Mouse (Mus musculus): ENCODE results near the gene Crim1. TPM values are rescaled to one million over a fixed set of nuclear protein-coding genes. Genes with fewer than 3 reads are reported as not detected.

The Crim1 gene
- polyA plus RNA-seq, 1 experiment from 2014 or later = 11.9 TPM

GRCm38 (mm10) chr17:78325761-78326332 is 125.8 kb downstream of the Crim1 start:
- H3K36me3 ChIP-seq (ENCODE audit: control insufficient read depth, insufficient read depth, low read length) = no peaks in the 10 kb centered on the region
- H3K4me2 ChIP-seq (ENCODE audit: low read length) = no peak overlapping the region
- no peak overlapping the region for H3K9ac ChIP-seq (replicated peaks; ENCODE audit: low read length)
- no peak for ATAC-seq (ENCODE audit: low FRiP score, low TSS enrichment)
- H3K4me1 ChIP-seq (ENCODE audit: control insufficient read depth, insufficient read depth, low read length) = no peaks in the 10 kb centered on the region
- no peak overlapping the region for H3K4me3 ChIP-seq (replicated peaks; ENCODE audit: low read depth, low read length)
- H3K27me3 ChIP-seq (ENCODE audit: control insufficient read depth, insufficient read depth, low read length) = no peaks in the 10 kb centered on the region
- H3K27ac ChIP-seq (replicated peaks; ENCODE audit: low read depth, low read length) = no peak overlapping the region
- no peak for DNase-seq
- 53% methylated on average over 7 of the region's 7 CpGs for WGBS
- H3K9me3 ChIP-seq (ENCODE audit: control insufficient read depth, low read length) = no peaks in the 10 kb centered on the region

DNA sequence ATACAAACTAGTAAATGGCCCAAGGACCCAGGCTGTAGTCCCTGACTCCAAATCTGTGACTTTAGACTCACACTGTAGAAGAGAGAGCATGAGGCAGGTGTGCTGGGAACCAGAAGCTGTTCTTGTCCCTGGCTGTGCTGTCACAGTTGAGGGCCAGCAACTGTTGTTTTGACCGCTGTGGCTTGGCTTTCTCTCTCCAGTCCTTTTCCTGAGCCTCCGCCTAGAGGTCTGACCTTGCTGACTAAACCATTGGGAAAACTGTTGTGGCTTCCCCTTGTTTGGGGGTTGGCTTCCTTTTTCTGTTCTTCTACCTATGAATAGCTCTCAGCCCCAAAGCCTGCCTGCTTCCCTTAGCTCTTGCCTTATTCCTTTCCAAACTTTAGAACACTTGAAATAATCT is 126.3 kb downstream of the Crim1 start:
- WGBS = 88% methylated on average over 2 of the region's 2 CpGs
- DNase-seq (no peak), ATAC-seq (ENCODE audit: low FRiP score, low TSS enrichment) (no peak)
- Histone ChIP-seq H3K4me3 (replicated peaks; ENCODE audit: low read depth, low read length) (no peak overlapping the region), H3K27ac (replicated peaks; ENCODE audit: low read depth, low read length) (no peak overlapping the region), H3K36me3 (ENCODE audit: control insufficient read depth, insufficient read depth, low read length) (no peaks in the 10 kb centered on the region), H3K9me3 (ENCODE audit: control insufficient read depth, low read length) (no peaks in the 10 kb centered on the region), H3K4me2 (ENCODE audit: low read length) (no peak overlapping the region), H3K9ac (replicated peaks; ENCODE audit: low read length) (no peak overlapping the region), H3K27me3 (ENCODE audit: control insufficient read depth, insufficient read depth, low read length) (no peaks in the 10 kb centered on the region), H3K4me1 (ENCODE audit: control insufficient read depth, insufficient read depth, low read length) (no peaks in the 10 kb centered on the region)

GRCm38 (mm10) chr17:78327187-78327586 is 127.1 kb downstream of the Crim1 start:
- DNase-seq = no peak
- Histone ChIP-seq H3K4me2 (ENCODE audit: low read length) (no peak overlapping the region), H3K4me3 (replicated peaks; ENCODE audit: low read depth, low read length) (no peak overlapping the region), H3K27me3 (ENCODE audit: control insufficient read depth, insufficient read depth, low read length) (no peaks in the 10 kb centered on the region), H3K27ac (replicated peaks; ENCODE audit: low read depth, low read length) (no peak overlapping the region), H3K36me3 (ENCODE audit: control insufficient read depth, insufficient read depth, low read length) (no peaks in the 10 kb centered on the region), H3K9me3 (ENCODE audit: control insufficient read depth, low read length) (no peaks in the 10 kb centered on the region), H3K4me1 (ENCODE audit: control insufficient read depth, insufficient read depth, low read length) (no peaks in the 10 kb centered on the region), H3K9ac (replicated peaks; ENCODE audit: low read length) (no peak overlapping the region)
- no peak for ATAC-seq (ENCODE audit: low FRiP score, low TSS enrichment)
- 89% methylated on average over 4 of the region's 4 CpGs for WGBS

DNA sequence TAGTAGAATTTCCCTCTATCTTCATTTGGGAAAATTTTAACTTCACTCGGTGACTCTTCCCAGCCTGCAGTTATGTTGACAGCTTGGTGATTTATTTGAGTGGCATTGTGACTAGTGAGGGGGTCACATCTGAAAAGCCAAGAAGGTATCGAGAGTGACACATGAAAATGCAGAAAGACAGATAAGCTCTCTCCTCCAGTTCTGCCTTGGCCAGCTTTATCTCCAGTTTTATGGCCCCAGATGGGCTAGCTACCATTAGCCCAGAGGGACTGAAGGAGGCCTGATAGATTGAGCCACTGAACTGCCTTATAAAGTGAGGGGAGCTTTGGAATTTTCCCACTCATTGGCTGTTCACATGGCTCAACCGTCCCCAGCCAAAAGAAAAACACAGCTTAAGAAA is 128.2 kb downstream of the Crim1 start:
- 80% methylated on average over 3 of the region's 3 CpGs for WGBS
- Histone ChIP-seq H3K4me1 (ENCODE audit: control insufficient read depth, insufficient read depth, low read length) (no peaks in the 10 kb centered on the region), H3K9ac (replicated peaks; ENCODE audit: low read length) (no peak overlapping the region), H3K27ac (replicated peaks; ENCODE audit: low read depth, low read length) (no peak overlapping the region), H3K9me3 (ENCODE audit: control insufficient read depth, low read length) (no peaks in the 10 kb centered on the region), H3K27me3 (ENCODE audit: control insufficient read depth, insufficient read depth, low read length) (no peaks in the 10 kb centered on the region), H3K36me3 (ENCODE audit: control insufficient read depth, insufficient read depth, low read length) (no peaks in the 10 kb centered on the region), H3K4me3 (replicated peaks; ENCODE audit: low read depth, low read length) (no peak overlapping the region), H3K4me2 (ENCODE audit: low read length) (no peak overlapping the region)
- ATAC-seq (ENCODE audit: low FRiP score, low TSS enrichment) = no peak
- no peak for DNase-seq

GRCm38 (mm10) chr17:78331438-78331837 is 131.4 kb downstream of the Crim1 start:
- Histone ChIP-seq H3K9me3 (ENCODE audit: control insufficient read depth, low read length) (no peaks in the 10 kb centered on the region), H3K9ac (replicated peaks; ENCODE audit: low read length) (no peak overlapping the region), H3K4me2 (ENCODE audit: low read length) (no peak overlapping the region), H3K27me3 (ENCODE audit: control insufficient read depth, insufficient read depth, low read length) (no peaks in the 10 kb centered on the region), H3K4me3 (replicated peaks; ENCODE audit: low read depth, low read length) (no peak overlapping the region), H3K4me1 (ENCODE audit: control insufficient read depth, insufficient read depth, low read length) (no peaks in the 10 kb centered on the region), H3K36me3 (ENCODE audit: control insufficient read depth, insufficient read depth, low read length) (no peaks in the 10 kb centered on the region), H3K27ac (replicated peaks; ENCODE audit: low read depth, low read length) (no peak overlapping the region)
- 80% methylated on average over 8 of the region's 8 CpGs for WGBS
- no peak for DNase-seq
- no peak for ATAC-seq (ENCODE audit: low FRiP score, low TSS enrichment)

GRCm38 (mm10) chr17:78333275-78333674 is 133.2 kb downstream of the Crim1 start:
- no peak for DNase-seq
- Histone ChIP-seq H3K27ac (replicated peaks; ENCODE audit: low read depth, low read length) (no peak overlapping the region), H3K9ac (replicated peaks; ENCODE audit: low read length) (no peak overlapping the region), H3K9me3 (ENCODE audit: control insufficient read depth, low read length) (no peaks in the 10 kb centered on the region), H3K4me2 (ENCODE audit: low read length) (no peak overlapping the region), H3K27me3 (ENCODE audit: control insufficient read depth, insufficient read depth, low read length) (no peaks in the 10 kb centered on the region), H3K4me3 (replicated peaks; ENCODE audit: low read depth, low read length) (no peak overlapping the region), H3K4me1 (ENCODE audit: control insufficient read depth, insufficient read depth, low read length) (no peaks in the 10 kb centered on the region), H3K36me3 (ENCODE audit: control insufficient read depth, insufficient read depth, low read length) (no peaks in the 10 kb centered on the region)
- no peak for ATAC-seq (ENCODE audit: low FRiP score, low TSS enrichment)
- WGBS = 93% methylated on average over 10 of the region's 10 CpGs

DNA sequence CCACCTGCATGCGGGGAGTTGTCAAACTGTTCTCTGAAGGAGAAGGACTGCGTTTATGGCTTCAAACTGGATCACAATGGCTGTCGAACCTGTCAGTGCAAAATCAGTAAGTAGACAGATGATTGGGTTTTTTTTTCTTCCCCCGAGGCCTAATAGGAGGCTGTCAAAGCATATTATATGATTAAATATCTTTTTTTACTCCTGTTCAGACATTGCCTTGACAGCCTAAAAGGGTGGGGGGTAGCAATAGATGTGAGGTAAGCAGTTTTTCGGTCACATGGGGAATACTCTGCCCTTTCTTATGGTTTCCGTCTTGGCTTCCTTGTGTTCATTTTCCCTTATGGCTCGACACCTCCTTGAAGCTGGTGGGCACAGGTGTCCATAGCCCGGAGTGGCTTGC is 135.2 kb downstream of the Crim1 start:
- no peaks in the 10 kb centered on the region for H3K4me1 ChIP-seq (ENCODE audit: control insufficient read depth, insufficient read depth, low read length)
- H3K4me2 ChIP-seq (ENCODE audit: low read length) = no peak overlapping the region
- no peaks in the 10 kb centered on the region for H3K27me3 ChIP-seq (ENCODE audit: control insufficient read depth, insufficient read depth, low read length)
- no peak overlapping the region for H3K9ac ChIP-seq (replicated peaks; ENCODE audit: low read length)
- no peaks in the 10 kb centered on the region for H3K36me3 ChIP-seq (ENCODE audit: control insufficient read depth, insufficient read depth, low read length)
- H3K27ac ChIP-seq (replicated peaks; ENCODE audit: low read depth, low read length) = no peak overlapping the region
- DNase-seq (no peak), ATAC-seq (ENCODE audit: low FRiP score, low TSS enrichment) (no peak)
- no peak overlapping the region for H3K4me3 ChIP-seq (replicated peaks; ENCODE audit: low read depth, low read length)
- no peaks in the 10 kb centered on the region for H3K9me3 ChIP-seq (ENCODE audit: control insufficient read depth, low read length)
- WGBS = 77% methylated on average over 8 of the region's 8 CpGs

GRCm38 (mm10) chr17:78343688-78344087 is 143.6 kb downstream of the Crim1 start:
- 92% methylated on average over 3 of the region's 3 CpGs for WGBS
- no peaks in the 10 kb centered on the region for H3K36me3 ChIP-seq (ENCODE audit: control insufficient read depth, insufficient read depth, low read length)
- DNase-seq = no peak

DNA sequence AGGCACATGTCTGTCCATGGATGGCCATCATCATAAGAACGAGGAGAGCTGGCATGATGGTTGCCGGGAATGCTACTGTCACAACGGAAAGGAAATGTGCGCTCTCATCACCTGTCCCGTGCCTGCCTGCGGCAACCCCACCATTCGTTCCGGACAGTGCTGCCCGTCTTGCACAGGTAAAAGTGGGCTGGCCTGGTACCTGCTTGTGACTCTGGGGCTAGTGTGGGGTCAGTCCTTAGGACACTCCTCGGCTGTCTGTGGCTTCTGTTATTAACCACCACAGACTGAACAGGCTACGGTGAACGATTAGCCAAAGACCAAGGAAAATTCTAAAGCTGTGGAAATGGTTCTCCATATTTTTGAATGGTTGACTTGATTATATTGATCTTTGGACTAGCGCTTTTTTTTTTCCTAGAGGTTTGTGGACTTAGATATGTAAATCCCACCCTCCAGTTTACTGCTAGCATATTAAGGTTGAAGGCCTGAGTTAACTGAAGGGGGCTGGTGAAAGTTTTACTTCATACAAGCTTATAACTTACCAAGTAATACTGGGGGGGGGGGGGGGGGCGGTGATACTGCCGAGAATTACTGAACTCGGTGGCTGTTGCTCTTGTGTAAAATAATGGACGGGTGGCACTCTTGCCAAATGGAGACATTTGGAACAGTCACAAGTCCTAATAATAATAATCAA is 147.2 kb downstream of the Crim1 start:
- Histone ChIP-seq H3K4me2 (ENCODE audit: low read length) (no peak overlapping the region), H3K4me1 (ENCODE audit: control insufficient read depth, insufficient read depth, low read length) (peaks cover 3% of the 10 kb centered on the region; the same call in 1 of the 2 replicates), H3K4me3 (replicated peaks; ENCODE audit: low read depth, low read length) (no peak overlapping the region), H3K36me3 (ENCODE audit: control insufficient read depth, insufficient read depth, low read length) (no peaks in the 10 kb centered on the region), H3K27me3 (ENCODE audit: control insufficient read depth, insufficient read depth, low read length) (no peaks in the 10 kb centered on the region), H3K27ac (replicated peaks; ENCODE audit: low read depth, low read length) (no peak overlapping the region), H3K9me3 (ENCODE audit: control insufficient read depth, low read length) (no peaks in the 10 kb centered on the region), H3K9ac (replicated peaks; ENCODE audit: low read length) (no peak overlapping the region)
- WGBS = 96% methylated on average over 17 of the region's 17 CpGs
- DNase-seq (no peak), ATAC-seq (ENCODE audit: low FRiP score, low TSS enrichment) (no peak)

More at GRCm38 (mm10) chr17:78343688-78344087, 143.6 kb downstream of the Crim1 start:
- H3K9ac ChIP-seq (replicated peaks; ENCODE audit: low read length) = no peak overlapping the region
- no peak overlapping the region for H3K27ac ChIP-seq (replicated peaks; ENCODE audit: low read depth, low read length)
- no peak for ATAC-seq (ENCODE audit: low FRiP score, low TSS enrichment)
- H3K4me1 ChIP-seq (ENCODE audit: control insufficient read depth, insufficient read depth, low read length) = no peaks in the 10 kb centered on the region
- no peaks in the 10 kb centered on the region for H3K27me3 ChIP-seq (ENCODE audit: control insufficient read depth, insufficient read depth, low read length)
- no peaks in the 10 kb centered on the region for H3K9me3 ChIP-seq (ENCODE audit: control insufficient read depth, low read length)
- no peak overlapping the region for H3K4me2 ChIP-seq (ENCODE audit: low read length)
- H3K4me3 ChIP-seq (replicated peaks; ENCODE audit: low read depth, low read length) = no peak overlapping the region

Measured in midbrain, embryonic 14.5 days (tissue).